Mouse (Mus musculus): ENCODE measurements around the gene Anxa4.

The Anxa4 gene

GRCm38 (mm10) chr6:86752843-86753485, 40.4 kb downstream of the Anxa4 start:
- DNase-seq (ENCODE audit: low read depth, low spot score), result no peak

- no peak for DNase-seq (ENCODE audit: low read depth, low spot score)
Observed at GRCm38 (mm10) chr6:86750961-86751360, 42.4 kb downstream of the Anxa4 start.

- DNase-seq (ENCODE audit: low read depth, low spot score), result no peak
Observed at GRCm38 (mm10) chr6:86749817-86750216, 43.6 kb downstream of the Anxa4 start.

GRCm38 (mm10) chr6:86747171-86747570, 46.2 kb downstream of the Anxa4 start:
- peak; percentile 69 for DNase-seq (ENCODE audit: low read depth, low spot score)

GRCm38 (mm10) chr6:86740652-86741051, 52.7 kb downstream of the Anxa4 start:
- DNase-seq (ENCODE audit: low read depth, low spot score), result no peak

GRCm38 (mm10) chr6:86736830-86737229, 56.6 kb downstream of the Anxa4 start:
- DNase-seq (ENCODE audit: low read depth, low spot score), result no peak

- DNase-seq (ENCODE audit: low read depth, low spot score), result no peak
Observed at GRCm38 (mm10) chr6:86736313-86736712, 57.1 kb downstream of the Anxa4 start.

GRCm38 (mm10) chr6:86733183-86733876, 60.1 kb downstream of the Anxa4 start, which contains the start of gene Gmcl1:
Gene Gmcl1 (minus strand): TSS chr6:86733383.
- DNase-seq (ENCODE audit: low read depth, low spot score), result peak; percentile 99

- DNase-seq (ENCODE audit: low read depth, low spot score), result peak; percentile 16
Observed at GRCm38 (mm10) chr6:86732276-86733173, 60.9 kb downstream of the Anxa4 start.

GRCm38 (mm10) chr6:86728711-86729110, 64.7 kb downstream of the Anxa4 start:
- DNase-seq (ENCODE audit: low read depth, low spot score), result no peak

GRCm38 (mm10) chr6:86721977-86722376, 71.4 kb downstream of the Anxa4 start:
- no peak for DNase-seq (ENCODE audit: low read depth, low spot score)

- DNase-seq (ENCODE audit: low read depth, low spot score), result no peak
Observed at GRCm38 (mm10) chr6:86708072-86708774, 85.2 kb downstream of the Anxa4 start.

- no peak for DNase-seq (ENCODE audit: low read depth, low spot score)
Observed at GRCm38 (mm10) chr6:86702577-86702976, 90.8 kb downstream of the Anxa4 start.

- no peak for DNase-seq (ENCODE audit: low read depth, low spot score)
Observed at GRCm38 (mm10) chr6:86697903-86698302, 95.5 kb downstream of the Anxa4 start.

- DNase-seq (ENCODE audit: low read depth, low spot score), result no peak
Observed at GRCm38 (mm10) chr6:86696213-86696612, 97.2 kb downstream of the Anxa4 start.

GRCm38 (mm10) chr6:86694465-86694864, 98.9 kb downstream of the Anxa4 start:
- DNase-seq (ENCODE audit: low read depth, low spot score), result peak; percentile 66

GRCm38 (mm10) chr6:86689671-86690070, 103.7 kb downstream of the Anxa4 start:
- DNase-seq (ENCODE audit: low read depth, low spot score), result no peak

GRCm38 (mm10) chr6:86686971-86687370, 106.4 kb downstream of the Anxa4 start:
- DNase-seq (ENCODE audit: low read depth, low spot score), result no peak
